Mouse (Mus musculus) activated CD4-positive, CD25-positive, alpha-beta regulatory T cell, adult 9 weeks (primary cell): ENCODE data around the gene Arih1. TPM values are rescaled to one million over a fixed set of nuclear protein-coding genes. Genes with fewer than 3 reads are reported as not detected.

Experiments
- polyA plus RNA-seq: library from polyadenylated mRNA; unstranded; fragments of 100-300 nt; shearing (Covaris generic); gene quantifications from one replicate; pipeline ENCODE4 v1.2.1, GENCODE M21; 2017

Gene Arih1
- 15.8 TPM for polyA plus RNA-seq

GRCm38 (mm10) chr9:59486549-59487065, at the start of gene Arih1:
Gene Arih1, minus strand, starts transcription at chr9:59486618.

GRCm38 (mm10) chr9:59353253-59353639, 133.2 kb downstream of the Arih1 start, which contains the start of gene Bbs4:
Gene Bbs4, minus strand, starts transcription at chr9:59353508.

Other genes starting within 250 kb of the Arih1 start
- 8.3 TPM for gene Adpgk, start 195.1 kb downstream of the Arih1 start, polyA plus RNA-seq
- 18.1 TPM for gene Bbs4, start 133.1 kb downstream of the Arih1 start, polyA plus RNA-seq
- gene Hexa, start 52.9 kb upstream of the Arih1 start, polyA plus RNA-seq = 71.1 TPM
- 0.75 TPM for gene Tmem202, start 53.2 kb upstream of the Arih1 start, polyA plus RNA-seq
- not detected for gene Celf6, start 91.3 kb upstream of the Arih1 start, polyA plus RNA-seq
- 40.7 TPM for gene Parp6, start 130.7 kb upstream of the Arih1 start, polyA plus RNA-seq
- 1,063 TPM for gene Pkm, start 169.8 kb upstream of the Arih1 start, polyA plus RNA-seq
- not detected for gene Gramd2, start 193.5 kb upstream of the Arih1 start, polyA plus RNA-seq